Mouse (Mus musculus) urinary bladder, postnatal 4 days (tissue): ENCODE data around the gene Slc41a2.
A peak's percentile ranks its signal among the peaks of the same experiment; 100 is the strongest.
"Not testable (repeated sequence)": the region's sequence is repeated elsewhere in the genome, so short reads cannot be mapped to it uniquely, and the experiment has no call there.

ENCODE experiments used
- DNase-seq, 2 experiments: peaks; one replicate each; pipeline ENCODE4 v3.0.0; 2021 to 2022; ENCODE audit warnings: low spot score in 2 of 2

Slc41a2 gene

GRCm38 (mm10) chr10:83353680-83354332, 16.1 kb upstream of the Slc41a2 start:
- peak in 1 of 2 experiments; percentile 52 for DNase-seq

DNA sequence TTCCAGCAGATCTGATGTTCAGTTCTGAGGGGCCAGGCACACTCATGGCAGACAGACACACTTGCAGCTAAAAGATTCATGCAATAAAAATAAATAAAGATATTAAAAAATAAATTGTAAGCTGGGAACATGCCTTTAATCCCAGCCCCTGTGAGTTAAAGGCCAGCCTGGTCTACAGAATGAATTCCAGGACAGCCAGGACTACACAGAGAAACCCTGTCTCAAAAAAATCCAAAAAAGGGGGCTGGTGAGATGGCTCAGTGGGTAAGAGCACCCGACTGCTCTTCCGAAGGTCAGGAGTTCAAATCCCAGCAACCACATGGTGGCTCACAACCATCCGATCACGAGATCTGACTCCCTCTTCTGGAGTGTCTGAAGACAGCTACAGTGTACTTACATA, 14.1 kb upstream of the Slc41a2 start:
- DNase-seq: not testable (repeated sequence)

GRCm38 (mm10) chr10:83350689-83351088, 13.0 kb upstream of the Slc41a2 start:
- DNase-seq: no peak

DNA sequence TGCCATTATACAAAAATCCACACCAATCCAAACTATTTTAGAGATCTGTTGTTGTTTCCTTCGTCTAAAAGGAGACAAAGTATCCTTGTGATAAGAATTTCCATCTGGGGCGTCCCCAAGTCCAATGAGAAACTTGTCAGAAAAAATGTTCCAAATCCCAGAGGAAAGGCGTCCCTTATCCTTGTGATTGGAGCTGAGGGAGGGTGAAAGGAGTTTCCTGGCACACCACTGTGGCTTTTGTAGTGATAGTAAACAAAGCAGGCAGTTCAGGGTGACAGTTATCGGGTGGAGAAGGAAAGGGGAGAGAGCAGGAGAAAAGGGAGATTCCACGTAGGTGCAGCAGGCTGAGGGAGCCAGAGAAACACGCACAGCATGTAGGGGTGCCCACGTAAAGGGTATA, 9.8 kb upstream of the Slc41a2 start:
- no peak for DNase-seq

GRCm38 (mm10) chr10:83346359-83346736, 8.7 kb upstream of the Slc41a2 start:
- no peak for DNase-seq

DNA sequence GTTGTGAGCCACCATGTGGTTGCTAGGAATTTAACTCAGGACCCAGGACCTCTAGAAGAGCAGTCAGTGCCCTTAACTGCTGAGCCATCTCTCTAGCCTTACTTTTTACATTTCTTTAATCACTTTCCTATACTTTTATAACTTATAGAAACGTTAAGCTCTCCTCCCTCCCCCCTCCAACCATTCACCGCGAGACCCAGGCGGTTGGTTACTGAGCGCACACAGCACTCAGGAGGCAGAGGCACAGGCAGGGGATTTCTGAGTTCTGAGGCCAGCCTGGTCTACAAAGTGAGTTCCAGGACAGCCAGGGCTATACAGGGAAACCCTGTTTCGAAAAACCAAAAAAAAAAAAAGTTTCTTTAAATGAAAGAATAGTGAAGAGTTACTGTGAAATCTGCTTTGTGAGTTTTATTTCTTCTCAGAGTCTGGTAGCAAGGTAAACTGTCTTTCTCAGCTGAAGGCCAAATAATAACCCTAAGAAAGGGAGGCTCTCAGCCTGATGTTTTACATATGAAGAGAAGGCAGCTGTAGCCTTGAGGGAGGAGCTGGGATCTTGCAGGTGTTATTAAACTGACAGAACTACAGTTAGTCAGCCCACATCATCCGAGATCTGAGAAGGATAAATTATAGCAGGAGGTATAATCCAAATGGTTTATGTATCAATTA, 8.1 kb upstream of the Slc41a2 start:
- no peak for DNase-seq

DNA sequence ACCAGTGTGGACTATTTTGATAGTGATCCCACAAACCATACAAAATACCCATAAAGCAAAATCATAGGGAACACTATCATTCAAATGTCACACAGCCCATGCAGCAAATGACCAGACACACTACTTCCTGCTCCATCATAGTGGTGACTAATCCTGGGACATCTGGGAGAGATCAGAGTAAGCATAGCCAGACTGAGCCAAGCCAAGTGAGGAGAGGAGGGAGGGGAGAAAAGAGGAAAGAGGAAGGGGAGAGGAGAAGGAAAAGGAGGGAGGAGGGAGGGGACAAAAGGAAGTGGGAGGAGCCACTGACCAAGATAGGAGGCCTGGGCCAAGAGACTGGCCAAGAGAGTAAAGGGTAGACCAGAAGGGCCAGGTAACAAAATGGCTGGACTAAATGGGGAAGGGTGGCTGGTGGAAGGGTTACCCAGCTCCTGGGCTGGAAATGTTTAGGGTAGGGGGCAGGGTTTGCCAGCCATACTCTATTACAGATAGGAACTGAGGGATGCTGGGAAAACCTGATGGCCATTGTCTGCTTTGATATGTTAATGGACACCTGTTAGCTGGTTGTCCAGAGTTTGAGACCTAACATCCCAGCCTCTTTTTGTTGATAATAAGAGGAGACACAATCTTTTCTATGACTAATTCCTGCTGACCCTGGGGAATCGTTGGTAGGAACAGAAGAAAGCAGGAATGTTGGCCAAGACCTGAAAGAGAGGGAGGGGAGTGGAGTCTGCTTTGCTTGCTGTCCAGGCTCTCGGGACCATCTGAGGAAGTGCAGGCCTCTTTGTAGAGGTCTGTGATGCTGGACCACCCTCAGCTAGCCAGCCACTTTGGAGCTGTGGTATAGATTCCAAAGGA, 6.4 kb upstream of the Slc41a2 start:
- no peak for DNase-seq

- DNase-seq: no peak
Measured at GRCm38 (mm10) chr10:83343171-83343570, 5.5 kb upstream of the Slc41a2 start.

DNA sequence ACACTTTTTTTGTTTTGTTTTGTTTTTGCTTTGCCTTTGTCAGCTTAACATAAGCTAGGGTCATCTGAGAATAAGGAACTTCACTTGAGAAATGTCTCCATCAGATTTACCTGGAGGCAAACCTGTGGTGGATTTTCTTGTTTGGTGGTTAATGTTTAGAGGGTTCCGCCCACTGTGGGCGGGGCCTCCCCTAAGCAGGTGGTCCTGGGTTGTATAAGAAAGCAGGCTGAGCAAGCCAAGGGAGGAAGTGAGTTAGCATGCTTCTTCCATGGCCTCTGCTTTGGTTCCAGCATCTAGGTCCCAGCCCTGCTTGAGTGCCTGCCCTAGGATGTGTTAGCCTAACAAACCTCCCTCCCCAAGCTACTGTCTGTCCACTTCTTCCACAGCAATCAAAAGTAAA, 3.5 kb upstream of the Slc41a2 start:
- DNase-seq: no peak

- no peak for DNase-seq
Measured at GRCm38 (mm10) chr10:83337971-83338598, 403 bp upstream of the Slc41a2 start.

- DNase-seq: no peak
Measured at GRCm38 (mm10) chr10:83336336-83336735, 1.3 kb downstream of the Slc41a2 start.

DNA sequence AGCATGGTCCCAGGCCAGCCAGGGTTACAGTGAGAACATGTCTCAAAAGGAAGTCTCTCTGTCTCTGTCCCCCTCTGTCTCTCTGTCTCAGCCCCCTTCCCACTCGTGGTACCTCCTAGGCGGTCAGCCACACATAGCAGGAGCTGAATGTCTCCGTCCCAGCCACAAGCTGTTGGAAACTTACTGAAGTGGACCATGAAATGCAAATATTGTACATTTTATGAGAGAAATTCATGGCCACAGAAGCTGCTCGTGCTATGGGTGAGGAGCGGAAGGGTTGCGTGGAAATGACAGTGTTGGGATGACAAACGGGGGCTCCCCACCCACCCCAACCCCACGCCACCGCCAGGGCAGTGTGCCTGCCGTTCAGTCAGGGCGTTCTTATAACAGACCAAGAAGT, 5.1 kb downstream of the Slc41a2 start:
- no peak for DNase-seq

DNA sequence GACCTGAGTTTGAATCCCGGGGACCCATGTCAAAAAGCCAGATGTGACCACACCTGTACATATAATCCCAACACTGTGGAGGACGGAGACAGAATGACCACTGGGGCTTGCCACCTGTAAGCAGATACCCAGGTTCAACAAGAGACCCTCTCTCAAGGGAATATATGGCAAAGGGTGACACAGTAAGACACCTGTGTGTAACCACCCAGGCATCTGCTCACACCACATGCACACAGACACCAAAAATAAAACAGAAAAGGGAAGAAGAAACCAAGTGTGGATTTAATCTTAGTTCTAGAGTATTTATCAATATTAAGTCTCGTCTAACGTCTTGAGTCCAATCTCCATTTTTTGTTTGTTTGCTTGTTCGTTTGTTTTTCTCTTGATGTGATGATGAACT, 5.9 kb downstream of the Slc41a2 start:
- no peak for DNase-seq

- no peak for DNase-seq
Measured at GRCm38 (mm10) chr10:83330336-83330735, 7.3 kb downstream of the Slc41a2 start.

DNA sequence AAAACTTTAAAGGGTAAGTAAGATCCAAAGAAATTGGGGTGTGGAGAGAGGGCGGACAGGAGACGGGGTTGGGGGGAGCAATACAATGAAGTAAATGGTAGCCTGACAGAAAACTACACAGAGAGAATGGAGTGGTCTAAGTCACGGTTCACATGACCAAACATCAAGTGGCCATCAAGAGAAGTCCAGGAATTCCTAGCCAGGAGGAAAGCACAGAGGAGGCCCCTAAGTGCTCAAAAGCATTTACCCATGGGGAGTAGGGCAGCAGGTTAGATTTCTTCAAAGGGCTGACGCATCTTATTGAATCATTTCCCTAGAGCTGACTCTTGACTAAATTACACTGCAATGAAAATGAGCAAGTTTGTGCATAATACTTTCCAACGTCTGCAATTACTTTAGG, 8.9 kb downstream of the Slc41a2 start:
- no peak for DNase-seq

DNA sequence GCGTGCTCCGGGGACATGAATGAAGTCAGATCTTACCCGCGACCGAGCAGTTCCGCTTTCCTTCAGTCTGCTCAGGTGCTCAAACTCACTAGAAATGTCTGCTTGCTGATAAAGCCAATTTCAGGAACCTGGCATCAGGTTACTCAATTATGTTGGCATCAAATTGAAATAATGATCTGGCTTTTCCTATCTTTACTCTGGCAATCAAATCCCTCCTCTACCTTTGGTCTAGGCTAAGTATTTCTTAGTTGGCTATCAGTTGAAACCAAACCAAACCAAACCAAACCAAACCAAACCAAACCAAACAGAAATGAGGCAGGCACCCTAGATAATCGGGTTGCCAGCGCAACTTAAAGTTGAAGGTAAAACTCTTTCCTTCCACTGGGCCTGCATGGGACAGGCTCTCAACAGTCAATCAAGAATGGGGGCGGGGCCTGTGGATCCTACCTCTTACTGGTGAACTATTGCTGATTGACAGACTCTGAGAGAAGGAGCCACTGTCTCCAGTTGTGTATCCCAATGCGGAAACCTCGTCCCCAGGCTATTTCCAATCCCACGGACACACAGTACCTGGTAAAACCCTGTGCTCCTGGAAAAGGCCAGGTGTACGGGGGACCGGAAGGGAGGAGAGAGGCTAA, 10.9 kb downstream of the Slc41a2 start:
- DNase-seq: no peak

GRCm38 (mm10) chr10:83325903-83326302, 11.8 kb downstream of the Slc41a2 start:
- no peak for DNase-seq

- no peak for DNase-seq
Measured at GRCm38 (mm10) chr10:83324871-83325270, 12.8 kb downstream of the Slc41a2 start.

GRCm38 (mm10) chr10:83322551-83323100, 15.1 kb downstream of the Slc41a2 start:
- no peak for DNase-seq

GRCm38 (mm10) chr10:83321528-83321927, 16.2 kb downstream of the Slc41a2 start:
- no peak for DNase-seq

DNA sequence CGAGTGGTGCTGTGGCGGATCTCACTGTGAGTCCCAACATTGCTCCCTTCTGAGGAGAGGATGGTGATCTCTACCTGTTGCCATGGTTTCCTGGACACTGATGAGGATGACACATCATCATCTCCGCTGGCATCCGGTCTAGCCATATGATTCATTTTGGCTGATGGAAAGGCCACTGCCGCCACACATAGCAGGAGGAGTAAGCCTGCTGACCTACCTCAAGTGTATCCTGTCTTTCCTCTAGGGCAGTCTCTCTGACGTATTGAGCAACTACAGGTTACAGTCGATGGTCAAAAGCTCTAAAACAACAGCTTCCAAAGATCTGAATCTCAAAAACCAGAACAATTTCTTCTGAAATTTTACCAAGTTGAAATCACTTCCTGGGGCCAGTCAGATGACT, 16.8 kb downstream of the Slc41a2 start:
- no peak for DNase-seq

GRCm38 (mm10) chr10:83320396-83320795, 17.3 kb downstream of the Slc41a2 start:
- DNase-seq: no peak
